Mouse (Mus musculus) E14TG2a.4 (cell line): ENCODE measurements around the gene Tsc22d4.
"Not testable (repeated sequence)": the region's sequence is repeated elsewhere in the genome, so short reads cannot be mapped to it uniquely, and the experiment has no call there.

Experiments used
- CTCF ChIP-seq: conservative IDR thresholded peaks from 2 replicates; pipeline ENCODE4 v1.5.1; 2014; ENCODE audit warnings: low read length
- NANOG ChIP-seq: IDR thresholded peaks from 2 replicates; pipeline ENCODE4 v1.6.1; 2014; ENCODE audit warnings: borderline replicate concordance, low read length, mixed read lengths
- POU5F1 ChIP-seq: IDR thresholded peaks from 2 replicates; pipeline ENCODE4 v1.6.1; 2014; ENCODE audit warnings: low read length, borderline replicate concordance

DNA sequence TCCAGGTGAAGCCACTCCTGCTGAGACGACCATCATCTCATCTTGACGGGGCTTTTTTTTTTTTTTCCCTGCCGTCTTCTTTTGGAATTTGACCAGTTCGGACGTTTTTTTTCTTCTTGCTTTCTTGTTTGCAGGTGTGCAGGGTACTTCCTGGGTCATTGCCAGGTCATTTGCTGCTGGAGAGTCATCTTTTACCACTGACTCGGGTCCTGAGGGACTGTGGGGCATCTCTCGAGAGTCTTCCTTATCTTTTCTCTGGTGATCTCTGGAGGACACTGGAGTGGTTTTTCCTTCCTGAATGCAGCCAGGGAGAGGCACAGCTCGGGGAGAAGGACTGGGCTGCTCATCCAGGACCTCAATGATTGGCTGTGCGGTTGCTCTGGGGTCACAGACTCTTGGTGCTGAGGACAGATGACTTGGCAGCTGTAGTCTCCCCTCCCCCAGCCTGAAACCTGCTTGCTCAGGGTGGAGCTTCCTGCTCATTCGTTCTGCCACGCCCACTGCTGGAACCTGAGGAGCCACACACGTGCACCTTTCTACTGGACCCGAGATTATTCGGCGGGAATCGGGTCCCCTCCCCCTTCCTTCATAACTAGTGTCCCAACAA lies 24.9 kb upstream of the Tsc22d4 start:
- not testable (repeated sequence) for TF ChIP-seq CTCF, POU5F1, NANOG
